Mouse (Mus musculus): Measurements from ENCODE around the gene Alg5.

DNA sequence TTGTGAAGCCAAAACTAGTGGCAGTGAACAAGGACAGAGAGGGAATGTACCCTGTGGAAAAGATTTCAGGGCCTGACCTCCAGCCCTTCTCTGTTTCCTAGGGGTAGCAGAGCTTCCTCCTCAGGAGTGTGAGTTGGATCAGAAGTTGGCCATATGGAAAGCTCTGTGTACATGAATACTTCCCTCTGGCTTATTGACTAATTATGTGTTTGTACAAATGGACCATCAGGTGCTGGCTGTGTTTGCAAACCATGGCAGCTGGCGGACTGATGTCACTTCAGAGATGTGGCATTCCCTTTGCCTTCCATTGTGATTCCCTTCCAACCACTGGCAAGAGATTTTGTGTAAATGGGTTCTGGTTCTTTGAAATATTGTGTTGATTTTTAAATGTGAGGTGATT, 25.9 kb downstream of the Alg5 start:
- no peak for TF ChIP-seq GATA1 (IDR thresholded peaks at IDR 0.05; ENCODE audit: borderline replicate concordance, low read length)
- TF ChIP-seq FLI1 (IDR thresholded peaks at IDR 0.05; ENCODE audit: low read length): no peak
